Mouse (Mus musculus) c-Kit-positive CD71-positive TER-119-negative erythroid progenitor cells, embryonic 14.5 days (primary cell): ENCODE measurements around the gene Foxn1.

Experiments used
- DNase-seq: peaks from one replicate; pipeline ENCODE4 v3.0.0-alpha.2; 2013; ENCODE audit warnings: low read depth

Foxn1 gene

GRCm38 (mm10) chr11:78327634-78328511 is 58.5 kb downstream of the Foxn1 start, which contains the start of gene Pigs:
Gene Pigs, plus strand, starts transcription at chr11:78328415.
- DNase-seq: peak; percentile 93

- no peak for DNase-seq
Measured at GRCm38 (mm10) chr11:78327215-78327614, 59.1 kb downstream of the Foxn1 start.

- DNase-seq: no peak
Measured at GRCm38 (mm10) chr11:78324965-78325364, 61.4 kb downstream of the Foxn1 start.

GRCm38 (mm10) chr11:78324000-78324785 is 62.2 kb downstream of the Foxn1 start:
- DNase-seq: no peak

- peak; percentile 92 for DNase-seq
Measured at GRCm38 (mm10) chr11:78322860-78323259, 63.5 kb downstream of the Foxn1 start, which contains the start of gene Aldoc. Gene Aldoc, plus strand, starts transcription at chr11:78322968.

GRCm38 (mm10) chr11:78322076-78322831 is 64.1 kb downstream of the Foxn1 start:
- no peak for DNase-seq

GRCm38 (mm10) chr11:78318411-78318810 is 67.9 kb downstream of the Foxn1 start:
- no peak for DNase-seq

- DNase-seq: no peak
Measured at GRCm38 (mm10) chr11:78313662-78314061, 72.7 kb downstream of the Foxn1 start.

GRCm38 (mm10) chr11:78310861-78311511 is 75.4 kb downstream of the Foxn1 start:
- DNase-seq: no peak
